Mouse (Mus musculus) mouse embryonic stem cell (cell line): ENCODE data around the gene Eya2.
"Not testable (repeated sequence)": the region's sequence is repeated elsewhere in the genome, so short reads cannot be mapped to it uniquely, and the experiment has no call there.

Experiments used
- in situ Hi-C, 2 experiments: fragments of 300-500 bp; cut with MboI; formaldehyde crosslinking; loops; 1 replicate in 1 of 2; 3 replicates in 1 of 2; pipeline ENCODE4 v1.14.3; 2019 to 2020; ENCODE audit warnings: low sequenced_read_pairs in 2 of 2, low pct_unique_long_range_greater_than_20kb in 1 of 2, mixed read lengths in 1 of 2; ENCODE audit not compliant: unreplicated experiment in 1 of 2

Eya2 gene

DNA sequence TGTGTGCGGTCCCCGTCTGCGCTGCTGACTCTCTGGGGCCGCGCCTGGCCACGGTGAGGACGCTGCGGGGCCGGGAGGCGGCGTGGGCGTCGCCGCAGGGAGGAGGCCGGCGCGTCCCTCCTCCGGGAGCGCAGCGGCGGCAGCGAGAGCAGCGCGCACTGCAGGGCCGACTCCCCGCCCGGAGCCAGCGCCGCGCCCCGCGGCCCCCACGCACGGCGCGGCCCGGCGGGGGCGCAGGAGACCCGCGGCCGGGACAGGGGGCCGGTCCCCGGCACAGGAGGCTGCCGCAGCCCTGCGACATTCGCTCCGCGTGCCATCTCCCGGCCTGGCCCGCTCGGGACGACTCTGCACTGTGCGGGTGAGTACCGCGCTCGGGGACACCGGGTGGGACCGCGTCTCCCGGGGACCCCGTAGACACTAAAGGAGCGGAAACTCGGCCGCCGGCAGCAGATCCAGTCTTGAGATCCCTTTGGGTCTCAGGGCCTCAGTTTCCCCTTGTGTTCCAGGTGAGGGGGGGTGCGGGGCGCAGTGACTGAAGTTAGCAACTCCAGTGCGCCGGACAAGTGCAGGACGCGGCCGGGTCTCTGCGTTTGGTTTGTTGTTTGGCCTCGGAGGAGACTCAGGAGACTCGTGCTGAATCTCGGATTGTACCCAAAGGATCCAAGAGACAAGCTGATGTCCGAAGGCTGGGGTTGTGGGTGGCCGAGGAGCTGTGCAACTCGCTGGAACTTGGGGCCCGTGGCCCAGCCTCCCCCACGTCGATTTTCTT, at the start of gene Eya2:
TSS of gene Eya2 (plus strand) at position 126 of the 769 bp plus-strand sequence.
- in situ Hi-C loops, result no loop called here

DNA sequence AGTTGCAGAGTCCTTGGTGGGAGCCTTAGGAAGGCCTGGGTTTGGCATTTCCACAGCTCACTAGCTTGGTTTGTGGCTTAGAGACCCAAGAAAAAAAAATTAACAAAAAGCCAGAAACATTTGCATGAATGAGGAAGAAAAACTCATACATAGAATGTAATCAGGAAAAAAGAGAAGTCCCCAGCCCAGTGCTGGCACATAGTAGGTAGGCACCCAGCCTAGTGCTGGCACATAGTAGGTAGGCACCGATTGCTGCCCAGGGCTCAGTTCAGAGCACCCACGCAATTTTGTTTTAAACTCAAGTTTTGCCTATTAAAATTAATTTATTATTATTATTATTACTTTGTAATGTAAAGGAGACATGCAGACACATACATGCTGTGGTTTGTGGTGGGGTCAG, 49.1 kb upstream of the Eya2 start:
- in situ Hi-C loops, result loop anchor here (25.0 kb wide), 2 partner anchors 167 to 367 kb away; no protein-coding TSS in a partner anchor

DNA sequence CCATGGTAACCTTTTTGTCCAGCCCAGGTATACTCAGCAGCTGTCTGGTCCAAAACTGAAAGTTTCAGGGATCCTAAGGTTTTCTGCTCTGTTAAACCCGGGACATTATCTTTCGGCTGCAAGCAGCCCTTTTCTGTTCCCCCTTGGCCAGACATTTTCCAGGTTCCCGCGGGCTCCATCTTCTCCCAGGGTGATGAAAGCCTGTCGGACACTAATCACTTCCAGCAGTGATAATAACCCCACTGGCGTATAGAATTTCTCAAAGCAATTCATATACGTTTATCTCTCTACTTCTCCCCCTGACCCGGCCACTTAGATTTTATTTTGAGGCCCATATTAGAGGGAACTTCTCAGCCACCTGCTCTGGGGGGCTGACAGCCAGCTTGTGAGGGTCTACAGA, 48.5 kb upstream of the Eya2 start:
- in situ Hi-C loops, result loop anchor here (25.0 kb wide), 2 partner anchors 166 to 366 kb away; no protein-coding TSS in a partner anchor

DNA sequence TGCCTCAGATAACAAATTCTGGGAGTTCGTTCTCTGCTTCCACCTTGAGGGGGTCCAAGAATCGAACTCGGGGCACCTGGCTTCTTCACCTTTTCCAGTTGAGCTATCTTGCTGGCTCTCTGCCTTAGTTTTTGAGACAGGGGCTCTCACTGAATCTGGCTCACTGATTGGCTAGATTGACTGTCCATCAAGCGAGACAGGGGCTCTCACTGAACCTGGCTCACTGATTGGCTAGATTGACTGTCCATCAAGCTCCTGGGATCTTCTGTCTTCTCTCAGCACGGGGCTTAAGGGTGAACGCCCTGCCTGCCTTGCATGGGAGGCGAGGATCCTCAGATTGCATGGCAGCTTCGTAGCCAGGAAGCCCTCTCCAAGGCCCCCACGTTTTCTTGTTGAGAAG, 47.4 kb upstream of the Eya2 start:
- in situ Hi-C loops, result loop anchor here (25.0 kb wide), 2 partner anchors 165 to 365 kb away; no protein-coding TSS in a partner anchor

DNA sequence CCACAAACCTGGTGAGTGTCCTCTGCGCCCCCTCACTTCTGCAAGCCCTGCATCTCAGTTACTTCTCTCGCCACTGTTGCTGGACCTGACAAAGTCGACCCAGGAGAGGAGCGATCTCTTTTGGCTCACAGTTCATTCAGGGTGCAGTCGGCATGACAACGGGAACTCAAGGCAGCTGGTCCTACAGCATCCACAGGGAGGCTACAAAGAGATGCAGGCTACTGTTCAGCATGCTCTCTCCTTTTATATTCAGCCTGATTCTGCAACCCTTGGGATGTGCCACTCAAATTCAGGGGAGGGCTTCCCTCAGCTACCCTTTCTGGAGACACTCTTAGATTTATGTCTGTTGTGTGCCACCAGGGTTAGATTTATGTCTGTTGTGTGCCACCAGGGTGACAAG, 46.2 kb upstream of the Eya2 start:
- in situ Hi-C loops, result loop anchor here (25.0 kb wide), 2 partner anchors 164 to 364 kb away; no protein-coding TSS in a partner anchor

DNA sequence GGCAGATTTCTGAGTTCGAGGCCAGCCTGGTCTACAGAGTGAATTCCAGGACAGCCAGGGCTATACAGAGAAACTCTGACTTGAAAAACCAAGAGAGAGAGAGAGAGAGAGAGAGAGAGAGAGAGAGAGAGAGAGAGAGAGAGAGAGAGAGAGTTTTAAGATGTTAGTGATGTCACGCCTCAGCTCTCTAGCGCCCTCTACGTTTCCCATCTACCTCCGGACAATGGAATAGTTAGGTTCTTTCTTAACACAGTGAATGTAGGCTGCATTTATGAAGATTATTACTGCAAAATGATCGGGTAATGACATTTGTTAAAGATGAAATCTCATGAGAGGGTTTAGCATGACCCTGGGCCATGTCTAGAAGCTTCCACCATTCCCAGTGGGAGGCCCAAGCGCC, 44.4 kb upstream of the Eya2 start:
- in situ Hi-C loops, result not testable (repeated sequence)

DNA sequence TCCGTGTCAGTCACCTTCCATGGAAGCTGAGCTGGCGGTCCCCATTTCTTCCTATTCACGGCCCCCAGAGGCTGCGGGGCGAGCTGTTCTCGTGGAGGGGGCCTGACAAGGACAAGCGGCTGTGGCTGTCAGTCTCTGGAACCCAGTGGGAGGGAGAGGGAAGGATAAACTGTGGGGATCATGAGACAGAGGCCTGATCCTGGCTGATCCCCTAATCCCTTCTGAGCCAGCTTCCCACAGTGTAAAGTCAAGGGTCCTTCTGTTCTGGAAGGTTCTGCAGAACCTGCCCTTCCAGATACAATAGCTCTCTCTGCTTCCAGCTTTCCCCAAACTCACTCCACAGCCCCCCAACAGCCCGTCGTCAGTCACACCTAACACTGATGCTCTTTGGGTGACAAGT, 40.8 kb upstream of the Eya2 start:
- in situ Hi-C loops, result no loop called here

DNA sequence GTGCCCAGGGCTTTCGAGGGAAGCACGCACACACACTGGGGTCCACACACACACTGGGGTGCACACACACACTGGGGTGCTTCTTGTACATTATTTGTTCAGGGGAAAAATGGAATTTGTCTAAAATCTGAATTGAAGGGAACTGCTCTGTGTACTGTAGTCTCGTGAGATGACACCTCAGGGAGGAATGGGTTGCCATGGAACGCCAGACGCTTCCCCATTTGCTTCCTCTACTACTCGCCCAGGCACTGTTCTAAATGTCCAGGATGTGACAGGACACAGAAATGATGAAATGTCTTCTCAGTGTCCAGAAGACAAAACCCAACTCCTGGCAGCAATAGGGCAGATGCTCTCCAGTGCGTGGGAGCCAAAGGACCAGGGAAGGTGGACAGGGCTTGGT, 37.6 kb upstream of the Eya2 start:
- in situ Hi-C loops, result no loop called here

DNA sequence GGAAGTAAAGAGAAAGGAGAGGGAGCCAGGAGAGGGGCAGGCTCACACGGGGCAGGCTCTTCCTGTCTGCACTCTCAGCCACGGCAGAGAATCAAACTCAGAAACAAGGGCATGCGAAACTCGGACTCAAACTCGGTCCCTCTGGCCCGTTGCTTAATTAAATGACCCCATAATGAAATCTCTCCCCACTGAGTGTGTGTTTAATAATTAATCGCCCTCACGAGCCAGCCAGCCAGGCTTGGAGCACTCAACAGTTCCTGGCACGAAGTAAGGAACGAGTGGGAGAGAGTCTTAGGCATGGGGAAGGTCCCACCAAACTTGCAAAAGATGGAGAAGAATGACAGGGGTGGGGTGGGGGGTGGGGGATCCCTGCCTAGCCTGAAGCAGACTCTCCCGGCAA, 35.9 kb upstream of the Eya2 start:
- in situ Hi-C loops, result no loop called here

DNA sequence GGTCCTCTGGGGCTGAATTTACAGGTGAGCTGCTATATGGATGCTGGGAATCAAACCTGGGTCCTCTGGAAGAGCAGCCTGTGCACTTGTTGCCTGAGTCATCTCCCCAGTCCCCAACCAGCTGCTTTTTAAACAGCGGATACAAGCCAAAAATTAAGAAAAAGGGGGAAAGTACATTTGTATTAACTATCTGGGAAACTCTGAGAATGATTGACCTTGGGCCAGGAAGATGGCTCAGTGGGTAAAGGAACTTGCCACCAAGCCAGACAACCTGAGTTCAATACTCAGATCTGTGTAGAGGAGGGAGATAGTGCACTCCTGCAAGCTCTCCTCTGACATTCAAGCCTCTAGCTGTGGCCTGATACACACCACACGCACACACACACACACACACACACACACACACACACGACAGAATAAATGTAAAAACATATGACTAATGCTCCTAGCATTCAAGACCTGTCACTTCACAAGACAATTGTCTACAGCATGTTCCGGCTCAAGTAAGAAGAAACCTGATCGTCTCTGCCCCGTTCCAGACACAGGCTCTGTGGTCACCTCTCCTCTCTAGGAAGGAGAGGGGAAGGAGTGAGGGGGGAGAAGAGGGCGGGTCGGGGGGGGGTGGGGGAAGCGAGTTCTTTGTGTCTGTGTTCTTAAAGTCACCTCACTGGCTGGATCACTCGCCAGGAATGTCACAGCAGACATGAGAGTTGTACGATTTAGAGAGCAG, 35.2 kb upstream of the Eya2 start:
- in situ Hi-C loops, result no loop called here

DNA sequence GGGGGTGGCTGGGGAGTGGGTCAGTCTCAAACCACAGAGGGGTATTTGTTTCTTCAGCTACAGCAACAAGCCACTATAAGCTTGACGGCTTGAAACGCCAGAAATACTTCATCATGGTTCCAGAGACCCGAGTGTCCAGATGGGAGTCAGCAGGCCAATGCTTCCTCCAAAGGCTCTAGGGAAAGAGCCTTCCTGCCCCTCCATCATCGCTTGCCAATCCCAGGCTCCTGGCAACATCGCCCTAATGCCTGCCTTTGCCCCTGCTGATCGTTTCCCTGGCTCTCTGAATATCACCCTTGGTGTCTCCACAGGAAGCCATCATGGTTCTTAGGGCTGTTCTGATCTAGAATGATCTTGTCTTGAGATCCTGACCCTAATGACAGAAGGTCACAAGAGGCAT, 33.0 kb upstream of the Eya2 start:
- in situ Hi-C loops, result no loop called here

DNA sequence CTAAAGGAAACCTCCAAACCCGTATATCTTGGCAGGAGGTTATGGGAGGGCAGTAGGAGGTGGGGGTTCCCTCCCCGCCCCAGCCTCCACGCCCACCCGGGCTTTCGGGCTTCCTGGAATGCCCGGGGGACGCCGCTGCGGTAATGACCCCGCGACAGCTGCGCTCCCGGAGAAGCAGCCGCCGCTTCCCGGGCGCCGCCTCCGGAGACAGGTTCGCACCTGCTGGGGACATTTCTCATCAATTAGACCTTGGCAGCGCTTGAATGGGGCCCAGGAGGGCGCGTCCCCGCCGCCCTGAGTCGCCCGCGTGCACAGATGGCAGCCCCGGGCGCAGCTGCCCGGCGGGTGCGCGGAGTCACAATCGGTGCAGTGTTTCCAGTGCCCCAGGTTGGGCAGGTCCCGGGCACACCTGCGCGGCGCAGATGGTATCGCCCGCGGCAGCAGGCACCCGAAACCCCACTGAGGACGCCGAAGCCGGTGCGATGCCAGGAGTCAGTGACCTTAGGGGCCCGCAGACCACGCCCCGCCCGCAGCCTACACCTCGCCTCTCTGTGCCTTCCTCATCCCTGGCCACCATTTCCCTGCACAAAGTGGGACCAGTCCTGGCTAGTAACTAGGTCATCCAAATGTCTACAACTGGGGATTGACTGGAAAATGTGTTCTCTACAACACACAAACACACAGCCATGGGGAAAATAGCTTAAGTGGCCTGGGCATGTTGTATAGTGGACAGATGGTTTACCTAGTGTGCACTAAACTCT, 31.4 kb upstream of the Eya2 start:
- in situ Hi-C loops, result no loop called here

DNA sequence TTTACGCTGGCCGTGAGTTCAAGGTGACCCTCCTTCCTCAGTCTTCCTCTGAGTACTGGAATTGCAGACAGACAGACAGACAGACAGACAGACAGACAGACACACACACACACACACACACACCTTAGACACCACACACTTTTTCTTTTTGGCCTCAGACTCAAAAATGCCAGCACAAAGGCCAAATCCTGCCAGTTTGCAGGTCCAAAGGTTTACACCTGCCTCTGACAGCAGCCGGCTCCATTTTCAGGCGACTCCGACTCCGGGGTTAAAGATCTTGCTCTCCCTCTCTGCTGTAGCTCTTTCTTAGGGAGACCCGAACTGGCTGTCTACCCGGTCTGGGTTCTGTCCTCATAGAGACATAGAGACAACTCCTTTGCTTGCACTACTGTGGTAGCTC, 30.7 kb upstream of the Eya2 start:
- in situ Hi-C loops, result no loop called here

DNA sequence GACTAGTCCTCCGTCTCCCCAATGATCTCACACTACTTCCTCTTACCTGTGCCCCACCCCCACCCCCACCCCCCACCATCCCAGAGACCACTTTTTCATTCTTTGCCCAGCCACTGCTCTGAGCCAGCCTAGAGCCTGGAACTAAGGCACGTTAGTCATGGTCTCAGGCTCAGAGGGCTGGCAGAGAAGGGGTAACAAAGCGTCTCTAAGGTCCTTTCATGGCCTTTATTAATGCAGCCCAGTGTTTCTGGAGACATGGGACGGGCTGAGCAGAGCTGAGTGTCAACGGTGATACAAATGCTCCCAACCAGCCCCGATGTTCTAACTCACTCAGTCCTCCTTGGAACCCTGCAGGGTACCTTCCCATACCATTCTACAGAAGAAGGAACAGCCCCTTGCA, 30.2 kb upstream of the Eya2 start:
- in situ Hi-C loops, result no loop called here

DNA sequence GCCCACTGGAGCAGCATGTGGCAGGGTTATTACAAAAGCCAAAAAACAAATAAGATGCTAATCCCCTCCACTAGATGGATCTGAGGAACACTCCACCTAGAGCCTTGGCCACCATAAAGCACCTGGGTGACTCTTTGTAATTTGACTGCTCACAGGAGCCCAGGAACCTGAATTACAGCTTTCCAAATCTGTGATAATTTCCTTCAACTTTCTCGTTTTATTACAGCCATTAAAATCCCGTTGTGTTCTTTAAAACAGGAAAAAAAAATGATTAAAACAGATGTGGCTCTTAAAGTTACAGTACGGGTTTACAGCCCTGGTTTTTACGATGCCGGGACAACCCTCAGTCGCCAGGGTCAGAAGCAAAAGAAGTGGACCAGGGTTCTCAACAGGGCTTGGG, 27.9 kb upstream of the Eya2 start:
- in situ Hi-C loops, result no loop called here

DNA sequence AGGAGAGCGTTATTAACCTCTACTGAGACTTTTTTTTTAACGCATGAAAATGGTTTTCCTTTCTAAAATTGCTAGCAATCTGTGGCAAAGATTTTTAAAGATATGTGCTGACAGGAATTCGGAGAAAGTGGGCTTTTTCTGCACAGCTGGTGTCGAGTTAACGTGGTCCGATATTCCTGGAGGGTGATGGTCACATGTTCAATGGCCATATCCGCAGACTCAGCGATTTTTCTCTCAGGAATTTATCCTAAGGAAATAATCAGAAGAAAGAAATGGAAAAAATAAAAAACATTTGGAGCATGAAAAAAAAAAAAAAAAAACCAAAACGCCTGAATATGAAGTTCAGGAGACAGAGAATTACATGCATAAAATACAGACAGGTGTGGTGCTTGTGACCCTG, 27.0 kb upstream of the Eya2 start:
- in situ Hi-C loops, result no loop called here

DNA sequence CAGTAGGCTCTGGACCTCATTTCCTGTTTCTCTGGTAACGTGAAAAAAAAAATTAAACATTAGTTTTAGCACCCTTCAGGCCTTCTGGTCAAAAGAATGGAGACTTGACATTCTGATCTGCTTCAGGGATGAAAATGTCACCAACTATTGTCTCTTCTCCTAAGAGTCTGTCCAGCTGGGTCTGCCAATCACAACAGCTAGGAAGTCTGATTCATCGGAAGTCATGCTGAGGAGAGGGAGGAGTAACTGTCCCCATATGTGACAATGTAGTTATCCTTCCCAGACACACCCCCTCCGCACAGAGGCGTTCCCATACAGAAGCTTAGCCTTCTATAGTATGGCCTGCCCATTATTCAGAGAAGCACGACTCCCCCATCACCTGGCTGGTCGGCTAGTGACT, 25.9 kb upstream of the Eya2 start:
- in situ Hi-C loops, result no loop called here

DNA sequence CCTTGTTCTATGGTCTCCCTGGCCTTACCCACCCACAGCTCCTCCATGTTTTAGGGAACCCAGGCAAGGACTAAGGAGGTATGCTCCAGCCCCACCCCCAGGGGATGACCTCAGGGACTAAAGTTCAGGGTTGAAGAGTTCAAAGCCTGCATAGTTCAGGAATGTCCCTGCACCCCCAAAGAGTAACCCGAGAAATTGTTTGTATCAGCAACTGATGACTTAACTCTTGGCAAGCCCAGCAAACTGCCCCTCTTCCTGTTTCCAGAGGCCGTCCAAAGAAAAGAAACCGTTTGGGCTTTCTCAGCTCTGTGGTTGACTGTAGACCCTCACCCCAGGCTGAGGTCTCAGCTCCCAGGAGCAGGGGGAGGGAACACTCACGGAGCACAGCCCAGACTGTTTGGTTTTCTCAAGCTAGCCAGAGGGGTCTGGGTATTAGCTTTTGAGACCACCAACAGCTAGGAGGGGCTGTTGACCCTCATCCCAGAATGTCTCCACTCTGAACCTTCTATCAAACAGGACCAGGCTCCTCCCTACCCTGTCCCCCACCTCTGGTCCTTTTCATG, 23.5 kb upstream of the Eya2 start:
- in situ Hi-C loops, result no loop called here

DNA sequence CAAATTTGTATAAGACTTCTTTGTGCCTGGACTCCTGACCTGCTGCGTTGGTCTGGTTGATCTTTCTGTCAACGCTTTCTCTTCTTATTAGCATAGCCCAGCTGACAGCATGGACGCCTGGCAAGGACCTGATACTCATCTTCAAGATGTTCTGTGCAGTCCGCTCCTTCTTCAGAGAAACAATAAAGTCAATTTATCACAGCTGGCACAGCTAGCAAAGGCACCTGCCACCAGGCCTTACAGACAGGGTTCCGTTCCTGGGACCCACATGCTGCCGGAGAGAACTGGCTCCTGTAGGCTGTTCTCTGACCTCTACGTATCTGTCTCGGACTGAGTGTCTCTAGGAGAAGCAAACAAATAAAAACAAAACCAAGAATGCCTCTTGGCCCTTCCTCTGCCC, 11.8 kb upstream of the Eya2 start:
- in situ Hi-C loops, result no loop called here
